Comparison of ENCODE assay signal across 23 mouse cellular contexts in the genomic region with DNA sequence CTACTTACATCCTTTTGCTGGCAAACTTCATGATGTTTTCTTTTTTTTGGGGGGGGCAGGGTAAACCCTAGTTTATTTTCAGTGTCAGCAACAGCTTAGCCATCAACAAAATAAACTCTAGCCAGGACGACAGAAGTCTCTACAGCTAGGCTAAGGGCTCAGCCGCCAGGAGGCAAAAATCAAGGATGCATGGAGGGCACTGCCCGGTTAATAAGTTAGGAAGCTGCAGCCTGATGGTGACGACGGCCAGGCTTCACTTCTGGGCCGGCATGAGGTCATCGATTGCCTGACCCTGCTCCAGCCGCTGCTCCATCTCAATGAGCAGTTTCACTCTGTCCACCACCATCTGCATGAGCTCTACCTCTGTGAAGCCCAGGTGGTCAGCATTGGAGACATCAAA. TPM values are rescaled to one million over a fixed set of nuclear protein-coding genes. Genes with fewer than 3 reads are reported as not detected.
DNase-seq lines count a peak whose midpoint lies in the region; ATAC-seq lines count a peak whose summit lies in the region.
"Had no signal": no experiment of that assay in that cellular context is flagged by ENCODE, and none has a peak within 500 bp of the region (broad histone marks: within the 10 kb centered on the region; RNA-seq: fewer than 3 reads in every experiment).

No protein-coding gene starts in this region.

- peak; percentile 12 to 32 for DNase-seq in kidney, adult 8-10 months
- peak; percentile 12 for DNase-seq in kidney, postnatal 10 days
- DNase-seq in kidney, postnatal 4 days = peak; percentile 5 to 24
- no peak for DNase-seq in thymus, postnatal 14 days
- DNase-seq in urinary bladder, adult 2 months (ENCODE audit: low spot score) = no peak
- DNase-seq: adrenal gland, postnatal 14 days; forebrain, postnatal 0 days; gastrocnemius, adult 2 months; gastrocnemius, postnatal 25 days had no signal

- H3K4me1 ChIP-seq in megakaryocyte, embryonic 14.5 days = no peaks in the 10 kb centered on the region
- H3K4me1 ChIP-seq: embryonic facial prominence, embryonic 10.5 days; forebrain, embryonic 13.5 days; heart, embryonic 12.5 days; hindbrain, embryonic 10.5 days had no signal

- no peaks in the 10 kb centered on the region for H3K36me3 ChIP-seq in megakaryocyte, embryonic 14.5 days (replicated peaks; ENCODE audit: low read length)
- H3K36me3 ChIP-seq: embryonic facial prominence, embryonic 10.5 days; heart, embryonic 12.5 days; hindbrain, embryonic 10.5 days had no signal

- H3K9me3 ChIP-seq in megakaryocyte, embryonic 14.5 days = peaks cover 21% of the 10 kb centered on the region

- no peak for ATAC-seq in megakaryocyte, adult 5-6 weeks (ENCODE audit: poor library complexity, severe bottlenecking)
- ATAC-seq: activated CD4-positive, CD25-positive, alpha-beta regulatory T cell, adult 4 months; forebrain, embryonic 13.5 days; forebrain, postnatal 0 days; Patski had no signal

- H3K27me3 ChIP-seq in megakaryocyte, embryonic 14.5 days (replicated peaks) = no peaks in the 10 kb centered on the region
- H3K27me3 ChIP-seq: CH12.LX; forebrain, embryonic 13.5 days; heart, embryonic 12.5 days; Patski had no signal

- H3K4me3 ChIP-seq in megakaryocyte, embryonic 14.5 days (replicated peaks) = peak overlapping the region; percentile 23
- H3K4me3 ChIP-seq: embryonic facial prominence, embryonic 10.5 days; forebrain, embryonic 13.5 days; gastrocnemius, adult 2 months; heart, embryonic 12.5 days; hindbrain, embryonic 10.5 days had no signal

RNA-seq across cellular contexts. Expression of gene Sult1c1, which starts 49.7 kb away (rescaled TPM):
- not detected in 2 replicates for polyA plus RNA-seq in megakaryocyte, embryonic 14.5 days (2012; ENCODE audit: insufficient read depth, low replicate concordance)
- total RNA-seq in megakaryocyte, adult 5-6 weeks (2015) = not detected in 2 replicates
- not detected in 2 replicates for total RNA-seq in megakaryocyte, adult 5-6 weeks (2017)
- polyA plus RNA-seq in urinary bladder, adult 2 months (2012; rRNA removed) = not detected in 2 replicates
- total RNA-seq: adrenal gland, adult 18-20 months; adrenal gland, postnatal 14 days; CH12.LX; forebrain, postnatal 0 days; gastrocnemius, adult 2 months; gastrocnemius, postnatal 25 days; granulocyte monocyte progenitor cell, adult 5-6 weeks; heart, adult 8-10 months; heart, postnatal 25 days had no signal
- polyA plus RNA-seq: activated CD4-positive, CD25-positive, alpha-beta regulatory T cell, adult 4 months; embryonic facial prominence, embryonic 10.5 days; forebrain, postnatal 0 days; heart, embryonic 12.5 days; heart, embryonic 16.5 days; hindbrain, embryonic 10.5 days; Patski had no signal

Comparison
In these comparisons a context has a peak if more than half of its experiments do, and no peak if none do; other contexts are left out.
1. DNase-seq: peak in kidney, adult 8-10 months (2 of 2), kidney, postnatal 10 days (single experiment) and kidney, postnatal 4 days (2 of 2); none in thymus, postnatal 14 days (single experiment) and urinary bladder, adult 2 months (single experiment).